Mouse (Mus musculus): ENCODE data around the gene Rab17. TPM values are rescaled to one million over a fixed set of nuclear protein-coding genes. Genes with fewer than 3 reads are reported as not detected.
A peak's percentile ranks its signal among the peaks of the same experiment; 100 is the strongest.

Rab17 gene
- polyA plus RNA-seq, 1 experiment from 2014 or later = 2.9 TPM

- ATAC-seq (replicated peaks; ENCODE audit: insufficient number of reproducible peaks, insufficient read depth, low FRiP score, low read depth) = no peak
These were observed 40.9 kb downstream of the Rab17 start for GRCm38 (mm10) chr1:90928575-90928934.

GRCm38 (mm10) chr1:90927929-90928574, 41.4 kb downstream of the Rab17 start:
- 2% methylated on average over 23 of the region's 23 CpGs for WGBS
- Histone ChIP-seq H3K9ac (no peak overlapping the region), H3K9me3 (replicated peaks) (no peaks in the 10 kb centered on the region), H3K4me3 (peak overlapping the region; percentile 40), H3K4me2 (peak overlapping the region; percentile 76), H3K36me3 (no peaks in the 10 kb centered on the region), H3K4me1 (replicated peaks) (peaks cover 27% of the 10 kb centered on the region), H3K27ac (no peak overlapping the region), H3K27me3 (no peaks in the 10 kb centered on the region)
- ATAC-seq (replicated peaks; ENCODE audit: insufficient number of reproducible peaks, insufficient read depth, low FRiP score, low read depth) = peak; percentile 41

More at GRCm38 (mm10) chr1:90928575-90928934, 40.9 kb downstream of the Rab17 start:
- H3K4me2 ChIP-seq = peak overlapping the region; percentile 76
- 0 out of 2 replicates have a peak, but pooled peaks cover 3% of the 10 kb centered on the region for H3K27me3 ChIP-seq
- WGBS = 9% methylated on average over 6 of the region's 6 CpGs
- no peaks in the 10 kb centered on the region for H3K9me3 ChIP-seq (replicated peaks)
- H3K9ac ChIP-seq = no peak overlapping the region
- H3K4me1 ChIP-seq (replicated peaks) = peaks cover 31% of the 10 kb centered on the region
- H3K27ac ChIP-seq = no peak overlapping the region
- H3K36me3 ChIP-seq = no peaks in the 10 kb centered on the region
- H3K4me3 ChIP-seq = peak overlapping the region; percentile 40

- Histone ChIP-seq H3K4me1 (replicated peaks) (peaks cover 20% of the 10 kb centered on the region), H3K4me2 (peak overlapping the region; percentile 76), H3K36me3 (no peaks in the 10 kb centered on the region), H3K9ac (no peak overlapping the region), H3K27me3 (no peaks in the 10 kb centered on the region), H3K4me3 (no peak overlapping the region), H3K9me3 (replicated peaks) (no peaks in the 10 kb centered on the region), H3K27ac (no peak overlapping the region)
- WGBS = 37% methylated on average over 15 of the region's 15 CpGs
- peak; percentile 61; the same call in 1 of the 2 replicates for ATAC-seq (replicated peaks; ENCODE audit: insufficient number of reproducible peaks, insufficient read depth, low FRiP score, low read depth)
These were observed 42.2 kb downstream of the Rab17 start for GRCm38 (mm10) chr1:90927308-90927707.

- Histone ChIP-seq H3K27ac (no peak overlapping the region), H3K4me1 (replicated peaks) (peaks cover 20% of the 10 kb centered on the region), H3K9ac (no peak overlapping the region), H3K4me3 (no peak overlapping the region), H3K9me3 (replicated peaks) (no peaks in the 10 kb centered on the region), H3K36me3 (no peaks in the 10 kb centered on the region), H3K27me3 (no peaks in the 10 kb centered on the region), H3K4me2 (no peak overlapping the region)
- no peak for ATAC-seq (replicated peaks; ENCODE audit: insufficient number of reproducible peaks, insufficient read depth, low FRiP score, low read depth)
- 54% methylated on average over 4 of the region's 4 CpGs for WGBS
These were observed 43.4 kb downstream of the Rab17 start for GRCm38 (mm10) chr1:90926030-90926429.

GRCm38 (mm10) chr1:90921687-90922086, 47.8 kb downstream of the Rab17 start:
- Histone ChIP-seq H3K36me3 (no peaks in the 10 kb centered on the region), H3K9me3 (replicated peaks) (peaks cover 6% of the 10 kb centered on the region; the same call in 1 of the 2 replicates), H3K27me3 (no peaks in the 10 kb centered on the region), H3K9ac (no peak overlapping the region), H3K4me2 (no peak overlapping the region), H3K4me1 (replicated peaks) (peaks cover 15% of the 10 kb centered on the region), H3K27ac (no peak overlapping the region), H3K4me3 (no peak overlapping the region)
- WGBS = 85% methylated on average over 9 of the region's 9 CpGs
- ATAC-seq (replicated peaks; ENCODE audit: insufficient number of reproducible peaks, insufficient read depth, low FRiP score, low read depth) = no peak

- Histone ChIP-seq H3K27ac (no peak overlapping the region), H3K36me3 (no peaks in the 10 kb centered on the region), H3K4me1 (replicated peaks) (peaks cover 21% of the 10 kb centered on the region), H3K9me3 (replicated peaks) (peaks cover 6% of the 10 kb centered on the region; the same call in 1 of the 2 replicates), H3K27me3 (peaks cover 4% of the 10 kb centered on the region; the same call in 1 of the 2 replicates), H3K4me3 (no peak overlapping the region), H3K4me2 (no peak overlapping the region), H3K9ac (no peak overlapping the region)
- 49% methylated on average over 6 of the region's 6 CpGs for WGBS
- ATAC-seq (replicated peaks; ENCODE audit: insufficient number of reproducible peaks, insufficient read depth, low FRiP score, low read depth) = no peak
These were observed 52.0 kb downstream of the Rab17 start for GRCm38 (mm10) chr1:90917509-90917908.

GRCm38 (mm10) chr1:90914948-90915569, 54.4 kb downstream of the Rab17 start, which contains the start of gene Mlph:
Gene Mlph, plus strand, starts transcription at chr1:90915085.
- WGBS = 12% methylated on average over 18 of the region's 18 CpGs
- H3K27ac ChIP-seq = no peak within 1 kb of the TSS
- 0 out of 2 replicates have a peak, but pooled peaks have one; percentile 29 for ATAC-seq (replicated peaks; ENCODE audit: insufficient number of reproducible peaks, insufficient read depth, low FRiP score, low read depth)

GRCm38 (mm10) chr1:90913231-90913630, 56.2 kb downstream of the Rab17 start:
- H3K9me3 ChIP-seq (replicated peaks) = no peaks in the 10 kb centered on the region
- no peaks in the 10 kb centered on the region for H3K36me3 ChIP-seq
- WGBS = 70% methylated on average over 6 of the region's 6 CpGs
- H3K9ac ChIP-seq = no peak overlapping the region
- H3K27me3 ChIP-seq = peaks cover 18% of the 10 kb centered on the region
- ATAC-seq (replicated peaks; ENCODE audit: insufficient number of reproducible peaks, insufficient read depth, low FRiP score, low read depth) = no peak
- H3K4me1 ChIP-seq (replicated peaks) = peaks cover 41% of the 10 kb centered on the region
- no peak overlapping the region for H3K27ac ChIP-seq
- no peak overlapping the region for H3K4me2 ChIP-seq
- no peak overlapping the region for H3K4me3 ChIP-seq

More at GRCm38 (mm10) chr1:90914948-90915569, 54.4 kb downstream of the Rab17 start, which contains the start of gene Mlph:
- no peaks in the 10 kb centered on the region for H3K36me3 ChIP-seq
- peak within 1 kb of the TSS; percentile 33 for H3K4me3 ChIP-seq
- peak within 1 kb of the TSS; percentile 63 for H3K4me2 ChIP-seq
- peak within 1 kb of the TSS; percentile 47 for H3K9ac ChIP-seq
- H3K27me3 ChIP-seq = peaks cover 18% of the 10 kb centered on the region
- H3K4me1 ChIP-seq (replicated peaks) = peaks cover 27% of the 10 kb centered on the region
- peaks cover 5% of the 10 kb centered on the region; the same call in 1 of the 2 replicates for H3K9me3 ChIP-seq (replicated peaks)

- Histone ChIP-seq H3K9ac (peak overlapping the region; percentile 14; the same call in 1 of the 2 replicates), H3K9me3 (replicated peaks) (no peaks in the 10 kb centered on the region), H3K4me1 (replicated peaks) (peaks cover 22% of the 10 kb centered on the region), H3K27me3 (peaks cover 15% of the 10 kb centered on the region), H3K27ac (peak overlapping the region; percentile 60), H3K4me2 (peak overlapping the region; percentile 58), H3K36me3 (no peaks in the 10 kb centered on the region), H3K4me3 (peak overlapping the region; percentile 28)
- peak; percentile 59; the same call in 1 of the 2 replicates for ATAC-seq (replicated peaks; ENCODE audit: insufficient number of reproducible peaks, insufficient read depth, low FRiP score, low read depth)
- WGBS = 26% methylated on average over 17 of the region's 17 CpGs
These were observed 59.8 kb downstream of the Rab17 start for GRCm38 (mm10) chr1:90909631-90910152.

- H3K36me3 ChIP-seq = no peaks in the 10 kb centered on the region
- H3K4me1 ChIP-seq (replicated peaks) = peaks cover 20% of the 10 kb centered on the region
- peak overlapping the region; percentile 58 for H3K4me2 ChIP-seq
- H3K9me3 ChIP-seq (replicated peaks) = no peaks in the 10 kb centered on the region
- no peak overlapping the region for H3K9ac ChIP-seq
- peaks cover 19% of the 10 kb centered on the region for H3K27me3 ChIP-seq
- H3K27ac ChIP-seq = peak overlapping the region; percentile 60; the same call in 1 of the 2 replicates
- no peak overlapping the region; the same call in 1 of the 2 replicates for H3K4me3 ChIP-seq
- peak; percentile 43 for ATAC-seq (replicated peaks; ENCODE audit: insufficient number of reproducible peaks, insufficient read depth, low FRiP score, low read depth)
These were observed 60.3 kb downstream of the Rab17 start for GRCm38 (mm10) chr1:90909161-90909560.
